Mouse (Mus musculus): ENCODE results near the gene Rsad1.

Gene Rsad1

DNA sequence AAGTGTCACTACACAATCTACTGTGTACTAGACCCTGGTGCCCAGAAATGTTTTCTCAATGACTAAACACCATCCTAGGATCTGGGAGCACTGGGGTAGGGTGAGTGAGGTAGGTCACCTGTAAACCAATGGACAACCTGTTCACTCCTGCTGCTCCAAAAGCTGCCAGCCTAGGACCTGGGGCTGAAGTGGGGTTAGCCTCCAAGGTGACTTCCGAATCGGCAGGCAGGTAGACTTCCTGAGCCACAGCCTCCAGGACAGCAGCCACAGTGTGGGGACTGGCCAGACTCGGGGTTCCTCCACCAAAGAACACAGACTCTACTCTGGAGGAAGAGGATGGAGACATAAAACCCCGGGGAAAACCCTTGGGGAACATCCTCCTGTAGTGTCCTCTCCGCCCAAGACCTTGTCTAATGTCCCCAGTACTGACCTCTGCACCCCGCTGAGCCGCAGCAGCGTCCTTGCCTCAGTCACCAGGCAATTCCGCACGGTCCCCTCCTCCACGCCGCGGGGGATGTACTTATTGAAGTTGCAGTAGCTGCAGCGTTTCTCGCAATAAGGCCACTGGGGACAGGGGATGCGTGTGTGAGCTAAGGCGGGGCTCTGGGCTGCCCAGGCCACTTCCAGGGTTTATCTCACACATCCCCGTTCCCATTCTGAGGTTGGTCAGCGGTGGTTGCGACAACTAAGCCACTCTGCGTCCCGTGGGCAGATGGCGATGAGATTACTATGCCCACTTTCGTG lies 842 bp downstream of the Rsad1 start:
- no peak for DNase-seq (ENCODE audit: low read depth, low spot score)

DNA sequence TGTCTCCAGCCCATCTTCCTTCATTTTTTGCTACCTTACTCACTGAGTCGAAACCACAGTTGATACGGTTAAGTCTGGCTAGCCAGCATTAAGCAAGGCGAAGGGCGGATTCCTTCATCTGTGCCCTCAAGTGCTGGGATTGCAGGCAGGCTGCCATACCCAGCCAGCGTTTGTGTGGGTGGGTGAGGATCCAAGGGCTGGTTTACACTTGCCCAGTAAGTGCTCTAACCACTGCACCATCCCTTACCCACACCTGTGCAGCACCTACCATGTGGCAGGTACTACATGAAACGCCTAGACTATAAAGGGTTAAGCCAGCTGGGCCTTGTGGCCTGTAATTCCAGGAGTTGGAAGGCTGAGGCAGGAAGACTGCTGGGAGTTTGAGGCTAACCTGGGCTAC lies 1.8 kb downstream of the Rsad1 start:
- no peak for DNase-seq (ENCODE audit: low read depth, low spot score)

DNA sequence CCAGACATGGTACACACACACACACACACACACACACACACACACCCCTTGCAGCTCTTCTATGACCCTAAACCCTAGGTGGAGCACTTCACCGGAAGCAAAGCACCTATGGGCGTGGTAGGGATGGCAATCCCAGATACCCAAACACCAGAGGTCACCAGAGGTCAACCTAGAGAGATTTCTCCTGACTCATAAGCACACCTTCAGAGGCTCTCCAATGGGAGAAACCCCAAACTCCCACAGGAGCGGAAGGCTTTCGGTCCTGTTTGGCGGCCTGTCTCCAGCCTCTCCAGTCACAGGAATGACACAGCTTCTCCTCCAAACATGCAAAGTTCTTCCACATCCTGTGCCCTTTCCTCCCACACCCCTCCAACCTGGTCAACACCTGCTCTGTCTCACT lies 2.7 kb downstream of the Rsad1 start:
- peak; percentile 44 for DNase-seq (ENCODE audit: low read depth, low spot score)

DNA sequence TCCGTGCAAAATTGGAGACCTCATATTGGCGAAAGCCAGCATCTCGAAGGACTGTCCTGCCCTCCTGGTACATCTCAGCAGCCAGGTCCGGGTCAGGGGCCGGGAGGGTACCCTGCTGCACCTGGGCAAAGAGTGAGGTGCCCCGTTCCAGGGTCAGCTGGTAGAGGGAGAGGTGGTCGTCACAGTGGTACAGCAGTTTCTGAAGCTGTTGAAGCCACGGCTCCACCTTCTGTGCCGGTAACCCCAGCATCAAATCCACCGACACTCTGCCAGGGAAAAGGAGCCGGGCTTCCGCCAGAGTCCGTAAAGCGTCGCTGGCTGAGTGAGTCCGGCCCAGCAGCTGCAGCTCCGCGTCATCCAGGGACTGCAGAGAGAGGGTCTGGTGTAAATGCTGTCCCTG lies 4.6 kb downstream of the Rsad1 start:
- DNase-seq (ENCODE audit: low read depth, low spot score), result no peak

DNA sequence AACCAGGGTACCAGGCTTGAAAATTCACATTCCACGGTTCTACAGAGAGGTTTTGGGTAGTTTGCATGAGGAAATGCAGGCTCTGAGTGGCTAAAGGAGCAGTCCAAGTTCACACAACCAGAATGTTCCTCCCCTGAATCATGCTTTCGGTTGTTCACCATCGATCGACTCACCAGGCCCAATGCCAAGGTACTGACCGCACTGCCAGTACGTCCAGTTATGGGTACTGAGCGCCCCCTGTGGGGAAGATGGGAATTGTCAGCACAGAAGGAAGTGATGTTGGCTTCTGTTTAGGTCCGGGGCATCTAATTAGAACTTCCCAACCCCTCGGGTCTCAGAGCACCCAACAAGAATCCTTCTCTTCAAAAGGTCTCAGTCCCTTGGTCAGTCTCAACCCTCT lies 5.1 kb downstream of the Rsad1 start:
- DNase-seq (ENCODE audit: low read depth, low spot score), result peak; percentile 66

DNA sequence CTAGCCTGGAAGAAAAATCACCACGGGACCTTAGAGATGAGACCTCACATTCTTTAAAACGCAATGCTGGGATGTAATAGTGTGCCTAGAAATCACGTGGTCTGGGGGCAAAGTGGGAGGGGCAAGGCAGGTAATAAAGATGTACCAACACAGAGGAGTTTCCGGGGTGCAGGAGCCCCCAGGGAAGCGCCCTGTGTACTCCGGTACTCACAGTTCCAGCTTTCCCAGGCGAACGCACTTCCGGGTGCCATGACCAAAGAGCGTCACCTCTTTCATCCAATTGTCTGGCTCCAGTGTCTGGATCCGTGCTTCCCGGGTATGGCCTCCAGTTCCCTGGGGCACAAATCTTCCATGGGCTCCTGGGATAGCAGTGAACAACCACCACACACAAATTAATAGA lies 5.7 kb downstream of the Rsad1 start:
- DNase-seq (ENCODE audit: low read depth, low spot score), result no peak

DNA sequence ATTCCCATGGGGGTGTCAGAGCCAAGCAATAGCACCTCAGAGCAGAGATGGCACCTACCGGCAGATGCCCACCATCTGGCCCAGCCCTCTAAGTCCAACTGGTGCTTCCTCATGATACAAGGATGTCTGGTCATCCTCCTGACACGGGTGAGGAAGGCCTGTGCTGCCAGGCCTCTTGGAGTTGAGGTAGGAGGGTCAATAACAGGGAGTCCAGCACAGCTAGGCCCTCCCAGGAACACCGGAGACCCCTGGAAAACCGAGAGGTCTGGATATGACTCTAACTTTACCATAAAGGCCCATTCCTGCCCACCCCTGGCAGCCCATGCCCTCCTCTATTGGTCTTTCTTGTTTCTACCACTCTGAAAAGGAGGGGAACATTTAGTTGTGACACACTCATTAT lies 6.7 kb downstream of the Rsad1 start:
- DNase-seq (ENCODE audit: low read depth, low spot score), result no peak

DNA sequence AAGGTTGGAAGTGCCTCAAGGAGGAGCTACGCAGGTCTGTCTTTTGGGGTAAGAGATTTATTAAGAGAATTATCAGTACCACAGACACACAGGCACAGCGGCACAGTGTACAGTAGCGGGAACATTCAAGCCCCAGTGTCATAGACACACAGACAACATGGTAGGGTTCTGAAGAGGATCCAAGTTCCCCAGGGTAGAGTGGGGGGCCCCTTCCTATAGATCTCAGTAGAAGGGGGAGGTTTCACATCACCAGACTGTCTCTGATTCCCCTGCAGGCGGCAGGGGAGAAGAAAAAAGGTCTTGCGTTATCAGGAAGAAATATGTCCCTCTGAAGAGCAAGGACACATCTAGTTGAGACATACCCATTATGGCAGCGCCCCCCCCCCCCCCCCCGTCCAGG lies 9.3 kb downstream of the Rsad1 start:
- no peak for DNase-seq (ENCODE audit: low read depth, low spot score)

DNA sequence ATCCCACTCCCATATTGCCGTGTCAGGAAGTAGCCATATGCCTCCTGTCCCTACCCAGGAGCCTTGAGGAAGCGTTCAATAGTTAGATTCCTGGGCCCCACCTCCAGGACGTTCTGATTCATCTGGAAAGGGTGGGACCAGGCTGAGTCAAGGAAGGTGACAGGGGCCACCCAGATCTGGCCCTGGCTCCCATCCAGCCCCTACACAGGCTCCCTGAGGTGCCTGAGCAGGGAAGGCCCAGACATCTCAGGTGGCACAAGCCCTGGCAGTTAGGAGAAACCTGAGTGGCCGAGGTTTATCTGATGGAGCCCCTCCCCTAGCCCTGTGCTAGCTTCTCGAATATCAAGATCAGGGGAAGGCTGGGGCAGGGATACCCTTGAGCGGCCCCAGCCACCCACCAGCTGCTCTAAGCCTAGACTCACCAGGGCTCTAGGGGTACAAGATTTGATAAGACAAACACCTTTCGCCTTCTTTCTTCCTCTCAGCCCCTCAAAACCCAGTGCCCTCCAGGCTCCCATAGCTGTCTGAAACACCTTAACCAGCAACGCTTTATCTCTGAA lies 10.2 kb downstream of the Rsad1 start:
- no peak for DNase-seq (ENCODE audit: low read depth, low spot score)

DNA sequence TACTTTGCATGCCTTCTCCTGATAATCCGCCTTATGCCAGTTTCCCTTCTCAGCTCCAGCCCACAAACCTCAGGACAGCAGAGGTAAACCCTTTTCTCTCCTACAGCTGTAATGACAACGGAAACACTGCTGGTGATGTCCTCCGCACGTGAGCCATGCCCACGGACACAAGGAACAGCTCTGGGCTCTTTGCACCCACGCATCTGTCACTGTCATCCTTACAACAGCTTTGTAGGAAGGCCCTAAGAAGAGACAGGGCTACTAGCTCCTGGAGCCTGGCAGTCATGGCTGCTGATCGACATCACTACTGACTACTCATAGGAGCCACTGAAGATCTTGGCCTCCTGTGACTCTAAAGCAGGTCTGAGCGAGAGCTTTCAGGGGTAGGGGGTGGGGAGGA lies 15.9 kb downstream of the Rsad1 start:
- no peak for DNase-seq (ENCODE audit: low read depth, low spot score)

DNA sequence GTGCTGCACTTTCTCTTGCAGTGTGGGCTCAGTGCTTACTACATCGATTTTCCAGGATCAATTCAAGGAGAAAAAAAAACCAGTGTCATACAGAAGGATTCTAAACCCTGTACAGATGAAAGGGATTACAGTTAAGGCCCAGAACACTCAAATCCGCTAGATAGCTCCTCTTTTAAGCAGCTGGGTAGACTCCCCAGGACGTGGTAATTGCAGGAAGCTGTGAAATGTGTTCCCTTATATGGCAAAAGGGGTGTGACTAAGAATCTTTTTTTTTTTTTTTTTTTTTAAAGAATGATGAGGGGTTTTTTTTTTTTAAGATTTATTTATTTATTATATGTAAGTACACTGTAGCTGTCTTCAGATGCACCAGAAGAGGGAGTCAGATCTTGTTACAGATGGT lies 20.2 kb downstream of the Rsad1 start:
- no peak for DNase-seq (ENCODE audit: low read depth, low spot score)

DNA sequence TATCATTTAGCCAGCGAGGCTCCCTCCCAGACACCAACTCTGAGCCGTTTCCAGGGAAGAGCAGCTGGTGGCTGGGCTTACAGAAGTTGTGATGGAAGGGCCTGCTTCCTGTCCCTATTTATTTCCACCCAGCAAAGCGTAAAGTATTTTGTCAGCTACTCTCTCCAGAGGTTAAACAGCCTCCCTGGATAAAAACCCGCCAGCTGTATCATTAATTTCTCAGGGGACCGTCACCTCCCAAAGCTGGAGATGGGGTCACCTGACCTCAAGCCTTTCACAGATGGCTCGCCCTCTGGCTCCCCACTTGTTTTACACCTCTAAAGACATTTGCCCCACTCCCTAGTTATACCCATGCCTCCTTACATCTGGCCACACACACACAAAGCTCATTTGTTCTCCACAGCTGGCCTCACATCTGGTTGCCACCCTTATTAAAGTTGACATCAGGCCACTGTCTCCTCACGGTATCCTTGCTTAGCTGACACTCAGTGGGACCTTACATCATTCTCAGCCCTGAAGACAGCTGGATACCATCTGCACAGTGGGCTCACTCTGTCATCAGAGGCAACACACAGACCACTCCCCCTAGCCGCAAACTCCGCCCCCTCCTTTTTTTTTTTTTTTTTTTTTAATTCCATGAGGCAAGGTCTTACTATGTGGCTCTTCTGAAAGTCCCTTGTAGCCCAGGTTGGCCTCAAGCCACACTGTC lies 22.7 kb downstream of the Rsad1 start:
- DNase-seq (ENCODE audit: low read depth, low spot score), result peak; percentile 44

DNA sequence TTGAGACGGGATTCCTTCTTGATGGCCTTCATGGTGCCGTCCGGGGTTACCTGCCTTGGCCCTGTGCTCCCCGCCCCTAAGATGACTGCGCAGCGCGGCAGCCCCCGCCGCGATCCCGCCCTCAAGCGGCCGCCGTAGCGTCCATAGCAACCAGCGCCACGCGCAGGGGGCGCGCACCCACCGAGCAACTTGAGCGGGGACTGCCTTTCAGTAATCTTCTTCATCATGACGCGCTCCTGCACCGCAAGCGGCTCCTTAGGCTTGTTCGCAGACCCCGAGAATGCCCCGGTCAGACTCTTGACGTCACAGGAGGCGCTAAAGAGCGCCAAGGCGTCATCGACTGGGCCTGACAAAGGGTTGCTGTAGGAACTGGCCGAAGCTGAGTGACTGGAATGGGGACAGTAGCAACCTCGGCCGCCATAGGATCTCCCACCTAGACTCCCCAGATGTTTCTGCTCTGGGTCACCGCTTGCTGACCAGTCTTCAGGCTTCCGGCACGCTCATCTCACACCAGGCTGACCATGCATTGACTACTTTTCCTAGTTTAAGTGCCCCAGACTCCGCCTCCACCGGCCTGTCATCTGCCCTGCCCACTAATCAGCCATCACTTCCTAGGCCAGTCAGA lies 27.7 kb downstream of the Rsad1 start, which contains the start of gene Mycbpap:
Gene Mycbpap (minus strand): TSS at position 524 of the 625 bp plus-strand sequence.
- peak; percentile 67 for DNase-seq (ENCODE audit: low read depth, low spot score)

DNA sequence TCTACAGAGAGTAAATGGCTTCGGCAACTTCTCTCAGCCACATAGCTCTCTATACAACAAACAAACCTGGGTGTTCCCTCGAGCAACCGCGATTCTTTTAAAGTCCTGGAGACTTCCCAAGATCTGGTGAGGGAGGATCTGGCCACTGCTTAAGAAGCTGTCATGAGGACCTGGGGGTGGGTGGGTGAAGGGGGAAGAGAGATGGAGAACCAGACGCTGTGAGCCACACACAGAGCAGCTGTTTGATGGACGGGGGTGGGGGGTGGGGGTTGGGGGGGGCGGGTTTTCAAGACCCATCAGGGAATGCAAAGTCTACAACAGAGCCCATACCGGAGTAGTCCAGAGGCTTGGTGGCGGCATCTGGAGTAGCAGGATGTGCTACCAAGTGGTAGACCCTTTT lies 35.6 kb downstream of the Rsad1 start:
- DNase-seq (ENCODE audit: low read depth, low spot score), result no peak

DNA sequence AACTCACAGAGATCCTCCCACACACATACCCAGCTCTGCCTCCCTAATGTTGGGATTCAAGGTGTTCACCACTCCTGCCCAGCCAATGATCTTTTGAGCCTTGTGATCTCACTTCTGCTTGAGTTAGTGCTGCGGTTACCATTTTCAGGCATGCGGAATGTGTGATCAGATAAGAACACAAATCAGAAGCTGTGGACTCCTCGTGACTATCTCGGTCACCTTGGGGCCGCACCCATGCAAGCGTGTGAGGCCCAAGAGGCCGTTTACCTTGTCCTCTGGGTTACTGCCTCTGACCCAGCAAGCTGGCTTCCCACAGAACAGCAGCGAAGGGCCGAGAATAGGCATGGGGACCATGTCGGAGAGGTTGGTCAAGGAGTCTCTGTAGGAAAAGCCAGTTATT lies 40.1 kb downstream of the Rsad1 start:
- no peak for DNase-seq (ENCODE audit: low read depth, low spot score)

DNA sequence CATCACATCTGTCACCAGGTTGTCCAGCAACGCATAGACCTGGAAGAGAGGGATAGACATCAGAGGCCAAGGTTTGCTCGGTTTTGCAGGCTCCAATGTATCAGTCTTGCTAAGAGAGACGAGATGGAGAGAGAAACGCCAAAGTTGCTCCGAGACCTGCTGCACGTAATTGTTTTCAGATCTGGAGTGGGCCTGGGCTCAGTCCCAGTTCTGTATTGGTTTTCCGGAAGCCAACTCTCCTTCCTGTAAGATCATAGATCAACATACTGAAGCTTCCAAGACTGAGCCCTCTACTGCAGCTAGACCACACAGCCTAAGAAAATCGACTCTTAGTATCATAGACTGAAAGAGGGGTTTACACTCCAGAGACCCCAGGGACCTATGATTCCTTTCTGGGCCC lies 47.6 kb downstream of the Rsad1 start:
- no peak for DNase-seq (ENCODE audit: low read depth, low spot score)

DNA sequence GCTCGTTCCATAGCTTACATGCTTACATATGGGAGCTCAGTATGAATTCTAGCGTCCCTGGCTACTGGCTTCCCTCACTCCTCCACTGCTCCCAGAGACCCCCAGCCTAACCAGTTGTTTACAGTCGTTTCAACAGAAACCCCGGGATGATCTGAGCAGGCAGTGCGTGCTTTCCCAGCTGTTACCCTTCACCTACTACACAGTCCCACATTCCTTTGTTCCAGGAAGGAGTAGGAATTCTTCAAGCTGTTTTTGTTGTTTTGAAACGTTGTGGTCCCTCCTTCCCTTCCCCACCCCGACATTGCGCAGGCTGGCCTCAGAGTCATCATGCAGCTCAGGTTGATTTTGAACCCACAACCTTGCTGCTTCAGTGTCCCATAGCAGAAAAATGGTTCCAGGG lies 48.7 kb downstream of the Rsad1 start:
- DNase-seq (ENCODE audit: low read depth, low spot score), result no peak

DNA sequence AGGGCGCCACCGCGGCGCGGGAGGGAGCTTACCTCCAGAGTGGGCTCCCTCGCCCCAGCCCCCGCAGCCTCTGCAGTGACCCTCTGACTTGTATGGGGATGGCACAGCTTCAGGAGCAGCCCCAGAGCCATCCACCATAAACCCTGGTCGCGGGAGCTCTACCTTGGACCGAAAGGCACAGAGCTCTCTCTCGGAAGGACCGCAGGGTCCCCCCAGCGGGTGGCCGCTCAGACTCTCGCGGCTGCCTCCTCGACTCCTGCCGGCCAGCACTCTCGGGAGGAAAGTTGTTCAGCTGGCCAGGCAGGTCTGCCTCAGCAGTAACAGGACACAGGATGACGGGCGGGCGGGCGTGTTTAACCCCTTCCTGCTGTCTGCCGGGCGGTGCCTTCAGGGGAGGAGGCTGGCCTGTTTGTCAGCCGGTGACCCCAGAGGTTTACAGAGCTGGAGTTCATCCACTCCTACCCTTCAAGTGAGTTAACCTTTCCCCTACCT lies 49.3 kb downstream of the Rsad1 start, which contains the start of gene Epn3:
Gene Epn3 (minus strand): TSS at position 314 of the 492 bp plus-strand sequence.
- no peak for DNase-seq (ENCODE audit: low read depth, low spot score)

DNA sequence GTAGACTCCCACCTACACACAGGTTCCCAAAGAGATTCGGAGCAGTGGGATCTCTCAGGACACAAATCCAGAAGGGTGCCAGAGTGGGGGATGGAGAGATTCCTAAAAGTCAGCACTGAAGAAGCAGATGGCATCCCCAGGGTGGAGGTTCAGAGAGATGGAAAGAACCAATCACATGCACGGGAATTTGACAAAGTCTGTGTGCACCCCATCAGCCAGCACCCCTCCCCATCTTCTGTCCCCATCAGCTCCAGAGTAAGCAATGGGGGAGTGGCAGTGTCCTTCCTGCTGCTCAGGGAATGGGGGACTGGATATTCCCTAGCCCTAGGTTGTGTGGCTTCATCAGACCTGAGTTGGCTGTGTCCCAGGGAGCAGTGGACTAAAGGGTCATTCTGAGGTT lies 50.0 kb downstream of the Rsad1 start:
- no peak for DNase-seq (ENCODE audit: low read depth, low spot score)

DNA sequence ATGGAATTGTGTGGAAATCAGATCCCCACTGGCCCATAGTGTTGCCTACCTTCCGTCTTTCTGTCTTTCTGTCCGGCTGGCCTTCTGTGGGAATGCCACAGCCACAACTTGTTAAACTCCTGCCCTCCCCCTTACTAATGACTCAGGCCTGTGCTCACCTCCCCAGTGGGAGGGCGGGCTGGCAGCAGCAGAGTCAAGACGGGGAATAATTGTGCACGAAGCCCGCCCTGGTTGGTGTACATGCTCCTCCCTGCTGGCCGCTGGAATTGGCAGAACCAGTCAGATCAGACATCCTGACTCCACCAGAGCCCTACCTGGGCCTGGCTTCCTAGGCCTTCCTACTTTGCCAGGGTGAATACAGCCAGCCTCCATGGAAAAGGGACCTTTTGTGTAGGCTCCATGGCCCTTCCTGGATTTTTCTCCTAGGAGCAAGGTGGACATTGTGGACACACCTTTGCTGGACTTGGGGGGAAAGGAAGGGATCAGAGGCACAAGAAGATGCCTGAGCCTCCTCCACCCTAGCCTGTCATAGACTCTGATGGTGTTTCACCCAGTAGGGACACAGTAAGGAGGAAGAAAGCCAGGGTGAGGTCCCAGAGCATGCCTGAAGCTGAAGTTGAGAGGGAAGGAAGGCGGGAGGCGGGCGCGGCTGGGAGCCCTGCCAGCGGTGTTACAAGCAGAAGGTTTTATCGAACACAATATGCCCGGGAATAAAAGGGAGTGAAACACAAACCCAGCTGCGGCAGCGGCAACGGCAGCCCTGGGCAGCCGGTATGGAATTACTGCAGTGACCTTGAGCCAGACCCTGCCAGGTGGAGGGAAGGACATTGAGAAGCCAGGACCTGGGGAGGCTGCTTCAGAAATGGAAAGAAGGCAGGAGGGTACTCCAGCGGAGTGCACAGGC lies 50.7 kb downstream of the Rsad1 start:
- DNase-seq (ENCODE audit: low read depth, low spot score), result peak; percentile 38

DNA sequence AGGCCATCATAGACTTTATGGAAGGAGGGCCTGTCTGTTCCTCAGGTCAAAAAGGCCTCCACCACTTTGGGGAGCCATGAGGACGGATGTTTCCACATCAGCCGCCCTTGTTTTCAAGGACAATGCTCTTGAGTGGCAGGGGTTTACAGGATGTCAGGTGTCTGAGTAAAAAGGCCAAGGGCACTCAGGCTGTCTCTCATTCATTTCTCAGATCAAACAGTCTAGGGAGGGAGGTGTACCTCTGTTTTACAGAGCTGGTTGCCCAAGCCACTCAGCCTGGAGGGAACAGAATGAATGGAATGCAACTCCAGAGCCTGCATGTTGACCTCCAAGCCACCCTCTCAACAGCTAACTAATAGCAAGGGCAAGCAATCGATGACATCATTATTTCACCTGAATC lies 53.6 kb downstream of the Rsad1 start:
- DNase-seq (ENCODE audit: low read depth, low spot score), result peak; percentile 60

All from ZHBTc4 (cell line).